Mouse (Mus musculus) heart, embryonic 11.5 days (tissue): ENCODE results near the gene Ttc30a2. TPM values are rescaled to one million over a fixed set of nuclear protein-coding genes. Genes with fewer than 3 reads are reported as not detected.
"Not testable (repeated sequence)": the region's sequence is repeated elsewhere in the genome, so short reads cannot be mapped to it uniquely, and the experiment has no call there.

ENCODE experiments used
- ATAC-seq: fragments of 200-750 bp; cut with Nextera tagmentation; replicated peaks from 2 replicates; pipeline ENCODE4 v1.8.0; 2017; ENCODE audit warnings: moderate library complexity; ENCODE audit not compliant: insufficient number of reproducible peaks, low FRiP score, low TSS enrichment
- H3K27ac ChIP-seq: fragments of 300-500 bp; sonication (generic); 2 replicates; pipeline ENCODE4 v1.5.1; 2014; ENCODE audit warnings: mild to moderate bottlenecking, low read depth, low read length
- H3K27me3 ChIP-seq: fragments of 300-500 bp; sonication (generic); 2 replicates; pipeline ENCODE4 v1.6.1; 2014; ENCODE audit warnings: mild to moderate bottlenecking, low read length, mixed read lengths; ENCODE audit not compliant: control insufficient read depth, insufficient read depth
- H3K36me3 ChIP-seq: fragments of 300-500 bp; sonication (generic); 2 replicates; pipeline ENCODE4 v1.6.1; 2014; ENCODE audit warnings: mild to moderate bottlenecking, low read length, moderate library complexity, mixed read lengths; ENCODE audit not compliant: control insufficient read depth, insufficient read depth
- H3K4me1 ChIP-seq: fragments of 300-500 bp; sonication (generic); 2 replicates; pipeline ENCODE4 v1.6.1; 2014; ENCODE audit warnings: low read length; ENCODE audit not compliant: control insufficient read depth, insufficient read depth
- H3K4me2 ChIP-seq: fragments of 300-500 bp; sonication (generic); 2 replicates; pipeline ENCODE4 v1.6.1; 2014; ENCODE audit warnings: mild to moderate bottlenecking, moderate library complexity
- H3K4me3 ChIP-seq: fragments of 300-500 bp; sonication (generic); 2 replicates; pipeline ENCODE4 v1.5.1; 2014; ENCODE audit warnings: low read depth, low read length
- H3K9ac ChIP-seq: fragments of 300-500 bp; sonication (generic); 2 replicates; pipeline ENCODE4 v1.6.1; 2014; ENCODE audit warnings: mild to moderate bottlenecking, low read depth, low read length, moderate library complexity
- H3K9me3 ChIP-seq: fragments of 300-500 bp; sonication (generic); replicated peaks from 2 replicates; pipeline ENCODE4 v1.6.1; 2016; ENCODE audit warnings: low read length; ENCODE audit not compliant: control insufficient read depth
- WGBS: fragments of 180-500 bp; shearing (Covaris S2); extraction: QIAGEN DNeasy Blood & Tissue Kit; methylation state at CpG from one replicate; pipeline ENCODE4 v1.1.7; 2014; ENCODE audit not compliant: insufficient replicate concordance; 5-methylcytosine and 5-hydroxymethylcytosine counted together
- polyA plus RNA-seq: library from polyadenylated mRNA; unstranded; fragments of >200 nt; fragmentation: Nextera tagmentation; extraction: Ambion mirVana; gene quantifications from 2 replicates; pipeline ENCODE4 v1.2.1, GENCODE M21; 2014

Gene Ttc30a2
- 0.75 and 1.1 TPM in 2 replicates for polyA plus RNA-seq

GRCm38 (mm10) chr2:75977752-75978368, at the start of gene Ttc30a2:
TSS of gene Ttc30a2 (minus strand) at chr2:75978170.
- WGBS: 14% methylated on average over 18 of the region's 24 CpGs
- H3K4me3 ChIP-seq, H3K27me3 ChIP-seq, H3K27ac ChIP-seq, H3K9ac ChIP-seq, H3K36me3 ChIP-seq, H3K4me1 ChIP-seq, H3K9me3 ChIP-seq: not testable (repeated sequence)
- H3K4me2 ChIP-seq: peak within 1 kb of the TSS; percentile 52
- peak; percentile 64 for ATAC-seq

GRCm38 (mm10) chr2:76016890-76017289, 38.9 kb upstream of the Ttc30a2 start:
- no peak overlapping the region for H3K4me3 ChIP-seq
- no peak overlapping the region for H3K9ac ChIP-seq
- no peak overlapping the region for H3K4me2 ChIP-seq
- no peaks in the 10 kb centered on the region; the same call in 1 of the 2 replicates for H3K4me1 ChIP-seq
- no peaks in the 10 kb centered on the region for H3K36me3 ChIP-seq
- 21% methylated on average over 7 of the region's 7 CpGs for WGBS
- ATAC-seq: no peak
- H3K9me3 ChIP-seq: no peaks in the 10 kb centered on the region
- H3K27ac ChIP-seq: no peak overlapping the region
- H3K27me3 ChIP-seq: no peaks in the 10 kb centered on the region

DNA sequence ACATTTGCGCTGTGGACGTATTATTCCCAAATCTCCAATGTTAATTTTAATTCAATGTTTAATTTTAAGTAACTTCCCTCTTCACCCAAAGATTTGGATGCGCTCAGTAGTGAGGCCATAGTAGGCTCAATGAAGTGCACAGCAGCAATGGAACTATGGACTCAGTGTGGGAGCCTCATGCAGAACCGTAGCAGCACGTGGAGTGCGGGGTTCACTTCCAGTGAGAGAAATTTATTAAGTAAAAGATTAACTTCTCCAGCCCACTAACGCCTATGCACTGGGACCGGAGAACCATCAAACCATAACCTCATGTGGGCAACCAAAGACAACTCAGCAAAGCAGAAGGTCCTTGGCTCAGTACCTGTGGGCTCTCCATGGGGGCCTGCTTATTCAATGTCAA, 38.2 kb upstream of the Ttc30a2 start:
- no peak for ATAC-seq
- Histone ChIP-seq H3K4me2 (no peak overlapping the region), H3K27me3 (no peaks in the 10 kb centered on the region), H3K27ac (no peak overlapping the region), H3K36me3 (no peaks in the 10 kb centered on the region), H3K9me3 (no peaks in the 10 kb centered on the region), H3K4me3 (no peak overlapping the region), H3K9ac (no peak overlapping the region), H3K4me1 (no peaks in the 10 kb centered on the region; the same call in 1 of the 2 replicates)
- 90% methylated on average over 8 of the region's 8 CpGs for WGBS

DNA sequence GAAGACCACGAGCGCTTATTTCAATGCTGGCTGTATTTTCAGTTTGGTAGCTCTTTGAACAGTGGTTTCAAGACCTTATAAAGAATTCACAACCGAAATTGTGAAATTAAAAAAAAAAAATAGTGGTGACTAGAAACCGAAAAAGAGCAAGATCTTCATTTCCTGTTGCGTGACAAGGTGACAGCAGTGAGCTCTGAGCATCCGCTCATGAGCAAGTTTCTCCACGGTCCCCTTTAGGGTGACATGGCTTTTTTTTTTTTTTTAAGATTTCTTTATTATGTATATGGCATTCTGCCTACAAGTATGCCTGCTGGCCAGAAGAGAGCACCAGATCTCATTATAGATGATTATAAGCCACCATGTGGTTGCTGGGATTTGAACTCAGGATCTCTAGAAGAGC, 37.5 kb upstream of the Ttc30a2 start:
- no peak overlapping the region for H3K27ac ChIP-seq
- H3K4me1 ChIP-seq: no peaks in the 10 kb centered on the region; the same call in 1 of the 2 replicates
- H3K4me2 ChIP-seq: no peak overlapping the region
- no peaks in the 10 kb centered on the region for H3K36me3 ChIP-seq
- no peak overlapping the region for H3K4me3 ChIP-seq
- 88% methylated on average over 7 of the region's 7 CpGs for WGBS
- no peak for ATAC-seq
- no peak overlapping the region for H3K9ac ChIP-seq
- no peaks in the 10 kb centered on the region for H3K9me3 ChIP-seq
- H3K27me3 ChIP-seq: no peaks in the 10 kb centered on the region

DNA sequence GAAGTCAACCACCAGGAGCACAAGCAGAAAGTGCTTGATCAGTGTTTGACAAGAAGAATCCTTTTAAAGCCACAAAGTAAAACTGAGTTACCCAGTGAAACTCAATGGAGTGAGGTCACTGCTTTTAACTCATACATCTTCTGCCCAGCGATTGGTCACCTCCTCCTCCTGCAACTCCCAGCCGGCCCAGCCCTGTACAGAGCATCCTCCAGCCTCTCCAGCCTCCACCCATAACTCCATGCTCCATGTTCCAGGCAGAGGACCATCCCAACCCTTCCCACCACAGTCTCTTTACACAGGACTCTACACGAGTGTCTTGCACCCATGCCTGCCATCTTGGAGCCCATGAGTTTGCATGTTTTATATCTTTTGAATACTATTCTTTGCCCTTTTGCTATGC, 36.7 kb upstream of the Ttc30a2 start:
- H3K9ac ChIP-seq: no peak overlapping the region
- WGBS: 70% methylated on average over 3 of the region's 3 CpGs

GRCm38 (mm10) chr2:76006194-76006593, 28.2 kb upstream of the Ttc30a2 start:
- H3K27ac ChIP-seq: no peak overlapping the region
- no peak for ATAC-seq
- 21% methylated on average over 4 of the region's 4 CpGs for WGBS
- no peaks in the 10 kb centered on the region for H3K36me3 ChIP-seq
- no peak overlapping the region for H3K4me2 ChIP-seq
- H3K27me3 ChIP-seq: no peaks in the 10 kb centered on the region
- H3K4me1 ChIP-seq: no peaks in the 10 kb centered on the region
- H3K9ac ChIP-seq: no peak overlapping the region
- no peak overlapping the region for H3K4me3 ChIP-seq
- H3K9me3 ChIP-seq: no peaks in the 10 kb centered on the region

More for the DNA sequence above, 36.7 kb upstream of the Ttc30a2 start:
- no peak overlapping the region for H3K4me3 ChIP-seq
- H3K9me3 ChIP-seq: no peaks in the 10 kb centered on the region
- no peaks in the 10 kb centered on the region; the same call in 1 of the 2 replicates for H3K4me1 ChIP-seq
- H3K4me2 ChIP-seq: no peak overlapping the region
- no peaks in the 10 kb centered on the region for H3K36me3 ChIP-seq
- no peak overlapping the region for H3K27ac ChIP-seq
- H3K27me3 ChIP-seq: no peaks in the 10 kb centered on the region
- no peak for ATAC-seq

DNA sequence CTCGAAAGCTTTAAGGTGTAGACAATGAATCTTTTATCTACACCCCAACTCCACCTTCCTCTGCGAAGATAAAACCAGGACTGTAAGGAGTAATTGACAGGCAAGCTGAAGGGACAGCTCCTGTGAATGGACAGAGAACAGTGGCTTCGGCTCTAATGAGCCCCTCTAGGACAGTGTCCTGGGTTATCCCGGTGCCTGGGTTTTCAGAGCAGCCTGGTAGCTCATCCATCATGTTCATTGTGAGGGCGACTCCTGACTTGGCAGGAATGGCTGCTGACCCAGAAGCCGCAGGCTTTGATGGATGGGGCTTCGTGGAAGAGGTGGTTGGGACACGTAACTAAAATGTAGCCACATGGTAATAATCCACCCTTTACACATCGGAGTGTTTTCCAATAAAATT, 24.9 kb upstream of the Ttc30a2 start:
- Histone ChIP-seq H3K9ac (no peak overlapping the region), H3K36me3 (no peaks in the 10 kb centered on the region), H3K27ac (no peak overlapping the region), H3K4me3 (no peak overlapping the region), H3K4me2 (no peak overlapping the region), H3K27me3 (no peaks in the 10 kb centered on the region), H3K4me1 (peaks cover 11% of the 10 kb centered on the region), H3K9me3 (no peaks in the 10 kb centered on the region)
- no peak for ATAC-seq
- 41% methylated on average over 9 of the region's 9 CpGs for WGBS

DNA sequence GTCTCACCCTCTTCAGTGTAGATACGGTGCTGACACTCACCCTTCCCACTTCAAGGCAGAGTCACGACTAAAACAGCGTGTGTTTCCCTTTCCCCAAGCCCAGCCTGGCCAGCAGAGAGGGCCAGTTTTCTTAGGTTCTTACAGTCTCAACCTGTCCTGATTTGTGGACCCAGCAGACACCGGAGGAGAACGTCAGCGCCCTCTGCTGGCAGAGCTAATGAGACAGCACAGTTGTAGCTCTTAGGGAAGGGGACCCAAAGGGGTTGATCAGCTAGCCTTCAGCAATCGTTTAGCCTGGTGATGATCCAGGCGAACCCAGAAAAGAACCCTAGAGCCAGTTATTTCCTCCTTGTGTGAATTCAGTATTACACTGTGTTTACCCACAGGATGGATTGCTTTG, 23.4 kb upstream of the Ttc30a2 start:
- no peak overlapping the region for H3K27ac ChIP-seq
- no peak overlapping the region for H3K4me3 ChIP-seq
- 29% methylated on average over 8 of the region's 8 CpGs for WGBS
- H3K36me3 ChIP-seq: no peaks in the 10 kb centered on the region
- no peak for ATAC-seq
- H3K9ac ChIP-seq: no peak overlapping the region
- peaks cover 17% of the 10 kb centered on the region for H3K4me1 ChIP-seq
- no peaks in the 10 kb centered on the region for H3K9me3 ChIP-seq
- H3K4me2 ChIP-seq: no peak overlapping the region
- H3K27me3 ChIP-seq: no peaks in the 10 kb centered on the region

DNA sequence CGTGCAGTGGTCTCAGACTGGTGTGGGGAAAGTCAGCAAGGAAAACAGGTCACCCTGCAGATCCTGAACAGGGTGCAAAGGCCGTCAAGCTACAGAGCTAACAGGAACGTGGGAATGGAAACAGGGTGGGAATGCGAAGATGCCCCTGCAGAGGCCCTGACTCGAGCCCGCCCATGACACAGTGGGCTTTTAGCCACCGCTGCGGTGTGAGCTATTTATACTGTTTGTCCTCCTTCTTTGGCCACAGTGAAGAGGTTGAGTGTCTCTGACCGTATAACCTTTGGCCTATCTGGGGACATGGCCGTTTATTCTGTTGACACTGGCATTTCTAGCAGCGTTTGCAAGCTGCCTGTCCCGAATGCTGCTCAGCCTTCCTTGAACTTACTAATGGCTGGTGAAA, 21.7 kb upstream of the Ttc30a2 start:
- Histone ChIP-seq H3K4me1 (peaks cover 17% of the 10 kb centered on the region), H3K27ac (no peak overlapping the region), H3K9ac (no peak overlapping the region), H3K4me2 (no peak overlapping the region), H3K36me3 (no peaks in the 10 kb centered on the region), H3K27me3 (no peaks in the 10 kb centered on the region), H3K4me3 (no peak overlapping the region), H3K9me3 (no peaks in the 10 kb centered on the region)
- no peak for ATAC-seq
- WGBS: 37% methylated on average over 12 of the region's 12 CpGs
